Mouse (Mus musculus) left cerebral cortex, adult 8-10 months (tissue): ENCODE measurements around the gene Nrg3. TPM values are rescaled to one million over a fixed set of nuclear protein-coding genes. Genes with fewer than 3 reads are reported as not detected.
A peak's percentile ranks its signal among the peaks of the same experiment; 100 is the strongest.

Experiments
- DNase-seq, 2 experiments: peaks; one replicate each; pipeline ENCODE4 v3.0.0; 2022; ENCODE audit warnings: low spot score in 2 of 2
- total RNA-seq, 4 experiments: library from RNA; stranded (reverse); gene quantifications; 2 replicates each; pipeline ENCODE4 v1.2.4; 2022

The Nrg3 gene
- 10 to 100 TPM; 55.7 to 67.4 (median 61.4) TPM for total RNA-seq

GRCm38 (mm10) chr14:39472790-39473761 lies at the start of gene Nrg3:
Gene Nrg3, minus strand, starts transcription at chr14:39473088.
- peak in 1 of 2 experiments; percentile 50 for DNase-seq

GRCm38 (mm10) chr14:39508956-39509355 lies 36.1 kb upstream of the Nrg3 start:
- peak in 1 of 2 experiments; percentile 16 for DNase-seq

GRCm38 (mm10) chr14:39473771-39474211 lies 903 bp upstream of the Nrg3 start:
- DNase-seq, result peak; percentile 50 to 56

- DNase-seq, result peak in 1 of 2 experiments; percentile 33
Observed at GRCm38 (mm10) chr14:39472146-39472751, 639 bp downstream of the Nrg3 start.

- no peak for DNase-seq
Observed at GRCm38 (mm10) chr14:39471236-39471981, 1.5 kb downstream of the Nrg3 start.

GRCm38 (mm10) chr14:39445501-39445900 lies 27.4 kb downstream of the Nrg3 start:
- DNase-seq, result no peak

- DNase-seq, result no peak
Observed at GRCm38 (mm10) chr14:39428503-39428902, 44.4 kb downstream of the Nrg3 start.

- DNase-seq, result no peak
Observed at GRCm38 (mm10) chr14:39421874-39422273, 51.0 kb downstream of the Nrg3 start.

- DNase-seq, result no peak
Observed at GRCm38 (mm10) chr14:39413270-39413669, 59.6 kb downstream of the Nrg3 start.

- DNase-seq, result no peak
Observed at GRCm38 (mm10) chr14:39386845-39387244, 86.0 kb downstream of the Nrg3 start.

GRCm38 (mm10) chr14:39381321-39381720 lies 91.6 kb downstream of the Nrg3 start:
- no peak for DNase-seq

GRCm38 (mm10) chr14:39373220-39373619 lies 99.7 kb downstream of the Nrg3 start:
- no peak for DNase-seq

- no peak for DNase-seq
Observed at GRCm38 (mm10) chr14:39356251-39356650, 116.6 kb downstream of the Nrg3 start.

- DNase-seq, result no peak
Observed at GRCm38 (mm10) chr14:39351979-39352737, 120.7 kb downstream of the Nrg3 start.

GRCm38 (mm10) chr14:39317424-39318110 lies 155.3 kb downstream of the Nrg3 start:
- DNase-seq, result peak; percentile 9 to 38

GRCm38 (mm10) chr14:39314111-39314510 lies 158.8 kb downstream of the Nrg3 start:
- DNase-seq, result no peak

GRCm38 (mm10) chr14:39265121-39265520 lies 207.8 kb downstream of the Nrg3 start:
- DNase-seq, result no peak

GRCm38 (mm10) chr14:39264422-39264821 lies 208.5 kb downstream of the Nrg3 start:
- DNase-seq, result no peak

- no peak for DNase-seq
Observed at GRCm38 (mm10) chr14:39261016-39261415, 211.9 kb downstream of the Nrg3 start.

- no peak for DNase-seq
Observed at GRCm38 (mm10) chr14:39255391-39255790, 217.5 kb downstream of the Nrg3 start.
